Mouse (Mus musculus): ENCODE measurements around the gene Olfr1394.
A peak's percentile ranks its signal among the peaks of the same experiment; 100 is the strongest.
"Not testable (repeated sequence)": the region's sequence is repeated elsewhere in the genome, so short reads cannot be mapped to it uniquely, and the experiment has no call there.

Gene Olfr1394

GRCm38 (mm10) chr11:49154077-49154476 is at the start of gene Olfr1394:
TSS of gene Olfr1394 (plus strand) at chr11:49154377.
- DNase-seq (ENCODE audit: low spot score) = no peak

- DNase-seq (ENCODE audit: low spot score) = no peak
Measured at GRCm38 (mm10) chr11:49105752-49106151, 48.4 kb upstream of the Olfr1394 start.

DNA sequence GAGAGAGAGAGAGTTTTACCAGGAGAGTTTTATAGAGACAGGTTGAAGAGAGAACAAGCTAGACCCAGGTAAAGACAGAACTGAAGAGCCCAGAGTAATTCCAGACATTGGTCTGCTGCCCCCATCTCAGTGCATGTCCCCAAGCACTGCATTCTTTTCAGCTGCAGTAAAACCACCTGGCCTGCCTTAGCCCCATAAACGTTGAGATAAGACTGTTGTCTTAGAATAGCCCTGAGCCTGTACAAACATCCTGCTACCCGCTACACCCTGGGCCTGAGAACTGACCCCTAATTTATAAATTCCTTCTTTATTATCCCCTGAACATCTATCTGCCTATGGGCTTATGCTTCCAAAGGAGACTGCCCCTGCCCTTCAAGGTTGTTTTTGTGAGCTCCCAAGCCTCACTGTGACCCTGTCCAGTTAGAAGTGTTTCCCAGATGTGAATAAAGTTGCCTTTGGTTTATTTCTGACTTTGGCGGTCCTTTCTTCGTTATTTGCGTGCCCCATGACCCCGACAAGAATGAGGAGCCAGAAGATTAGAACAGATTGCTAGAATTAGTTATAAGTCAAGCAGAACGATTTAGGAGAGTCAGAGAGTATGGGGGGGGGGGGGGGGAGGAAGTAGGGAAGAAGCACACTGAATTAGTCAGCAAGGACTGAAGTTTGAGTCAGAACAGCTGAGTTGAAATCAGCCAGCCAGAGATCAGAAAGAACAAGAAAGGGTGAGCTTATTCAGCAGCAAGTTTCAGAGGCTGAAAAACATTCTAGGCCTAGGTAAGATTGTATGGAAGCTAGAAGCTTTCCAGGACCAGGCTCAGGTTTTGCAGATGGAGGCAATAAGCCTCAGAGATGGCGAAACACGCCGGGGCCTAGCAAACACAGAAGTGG is 46.3 kb upstream of the Olfr1394 start:
- no peak for DNase-seq (ENCODE audit: low spot score)

DNA sequence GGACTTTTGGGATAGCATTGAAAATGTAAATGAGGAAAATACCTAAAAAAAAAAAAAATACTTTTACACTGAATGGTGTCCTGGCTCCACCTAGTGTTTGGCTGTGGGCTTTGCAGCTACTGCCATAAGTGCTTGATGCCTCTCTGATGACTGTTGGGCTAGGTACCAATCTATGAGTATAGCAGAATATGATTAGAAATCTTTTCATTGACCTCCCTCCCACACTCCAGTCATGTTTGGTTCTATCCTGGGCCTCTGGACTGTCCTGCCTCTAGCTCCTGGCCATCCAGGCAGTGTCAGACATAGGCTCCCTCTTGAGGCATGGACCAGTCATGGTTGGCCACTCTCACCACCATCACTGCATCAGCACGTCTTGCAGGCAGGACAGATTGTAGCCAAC is 45.3 kb upstream of the Olfr1394 start:
- DNase-seq (ENCODE audit: low spot score) = peak; percentile 60

DNA sequence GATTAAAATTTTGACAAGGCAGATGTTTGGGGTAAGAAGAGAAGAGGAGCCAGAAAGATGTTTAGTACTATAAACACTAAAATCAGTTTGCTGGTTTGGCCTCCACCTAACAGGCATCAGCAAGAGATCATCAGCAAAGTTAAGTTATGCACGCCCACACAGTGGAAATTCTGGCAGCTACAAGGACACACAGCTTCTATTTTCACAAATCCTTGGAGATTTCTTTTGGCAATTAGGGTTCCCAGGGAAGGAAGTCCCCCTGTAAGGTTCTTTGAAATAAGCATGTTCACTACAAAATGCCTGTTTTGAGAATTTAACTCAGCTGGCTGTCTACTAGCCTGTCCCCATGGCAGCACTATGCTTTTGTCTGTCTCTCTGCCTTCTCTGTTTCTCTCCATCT is 43.2 kb upstream of the Olfr1394 start:
- DNase-seq (ENCODE audit: low spot score) = no peak

DNA sequence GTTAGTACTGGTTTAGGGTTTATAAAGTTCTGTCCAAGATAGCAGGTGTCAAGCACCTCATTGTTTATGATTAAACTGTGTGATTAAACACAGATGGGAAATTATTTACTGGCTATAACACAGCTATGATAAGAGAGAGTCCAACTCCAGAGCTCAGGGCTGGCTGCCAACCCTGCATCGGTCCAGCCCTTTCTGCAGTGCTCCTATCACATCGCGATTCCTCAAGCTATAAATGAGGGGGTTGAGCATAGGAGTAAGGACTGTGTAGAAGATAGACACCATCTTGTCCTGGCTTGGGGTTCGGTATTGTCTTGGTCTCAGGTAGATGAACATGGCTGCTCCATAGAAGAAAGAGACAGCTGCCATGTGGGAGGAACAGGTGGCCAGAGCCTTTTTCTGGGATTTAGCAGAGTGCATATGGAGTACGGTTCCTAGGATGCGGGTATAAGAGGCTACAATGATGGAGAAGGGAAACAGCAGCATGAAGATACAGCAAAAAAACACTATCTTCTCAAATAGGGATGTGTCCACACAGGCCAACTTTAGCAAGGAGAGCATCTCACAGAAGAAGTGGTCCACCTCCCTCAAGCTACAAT is 41.5 kb upstream of the Olfr1394 start:
- no peak for DNase-seq (ENCODE audit: low spot score)

- no peak for DNase-seq (ENCODE audit: low spot score)
Measured at GRCm38 (mm10) chr11:49114158-49114557, 40.0 kb upstream of the Olfr1394 start.

DNA sequence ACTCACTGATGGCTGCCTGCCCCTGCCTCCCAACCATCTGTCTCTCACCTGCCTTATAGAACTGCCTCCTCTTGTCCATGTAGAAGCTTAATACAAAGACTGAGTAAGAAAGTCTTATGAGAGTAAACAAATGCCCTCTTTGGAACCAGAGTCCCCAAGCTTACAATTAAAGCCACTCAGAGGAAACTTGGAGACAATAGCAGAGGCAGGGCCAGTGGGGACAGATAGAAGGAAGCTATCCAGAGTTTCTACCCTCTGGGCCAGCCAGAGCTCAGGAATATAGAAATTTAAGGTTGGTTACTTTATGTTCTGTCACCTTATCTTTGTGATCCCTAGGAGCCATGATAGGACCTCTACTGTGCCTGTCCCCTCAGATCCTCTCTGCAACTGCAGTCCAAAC is 39.4 kb upstream of the Olfr1394 start, which contains the start of gene Olfr1396:
TSS of gene Olfr1396 (minus strand) at position 101 of the 400 bp plus-strand sequence.
- DNase-seq (ENCODE audit: low spot score) = no peak

DNA sequence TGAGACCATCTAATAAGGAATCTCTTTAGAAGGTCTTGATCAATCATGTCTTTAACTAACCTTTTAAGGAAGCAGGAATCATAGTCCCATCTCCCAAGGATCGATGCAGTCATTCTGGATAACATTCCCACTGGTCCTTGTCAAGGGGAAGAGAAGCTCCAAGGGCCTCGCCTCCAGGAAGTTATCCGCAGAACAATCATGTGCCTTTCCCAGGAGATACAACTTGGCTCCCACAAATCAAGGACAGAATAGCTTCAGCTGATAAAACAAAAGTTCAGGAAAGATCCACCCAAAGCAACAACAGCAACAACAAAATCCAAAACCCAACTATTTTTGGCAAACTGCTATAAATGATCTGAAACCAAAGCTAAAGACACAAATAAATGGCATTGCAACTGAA is 34.5 kb upstream of the Olfr1394 start:
- DNase-seq (ENCODE audit: low spot score) = no peak

DNA sequence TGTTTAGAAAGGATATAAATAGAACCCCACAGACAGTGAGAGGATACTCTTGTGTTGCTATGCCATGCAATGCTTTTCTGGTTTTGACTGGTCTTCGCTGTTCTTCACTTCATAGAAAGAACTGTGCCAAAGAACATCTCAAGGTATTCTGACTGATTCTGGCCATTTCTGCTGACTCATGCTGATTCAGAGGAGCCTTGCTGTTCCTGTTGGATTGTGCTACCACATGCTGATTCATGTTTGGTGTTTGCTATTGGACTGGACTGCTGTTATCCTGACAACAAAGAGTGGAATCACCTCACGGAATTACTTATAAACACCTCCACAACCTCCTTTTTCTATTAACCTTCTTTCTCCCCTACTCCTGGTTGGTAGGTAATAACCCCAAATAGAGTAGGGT is 30.0 kb upstream of the Olfr1394 start:
- no peak for DNase-seq (ENCODE audit: low spot score)

- no peak for DNase-seq (ENCODE audit: low spot score)
Measured at GRCm38 (mm10) chr11:49141974-49142373, 12.2 kb upstream of the Olfr1394 start, which contains the start of gene Olfr1395. TSS of gene Olfr1395 (plus strand) at chr11:49142274.

GRCm38 (mm10) chr11:49156821-49157814 is 2.9 kb downstream of the Olfr1394 start:
- DNase-seq (ENCODE audit: low spot score) = no peak

- peak; percentile 31 for DNase-seq (ENCODE audit: low spot score)
Measured at GRCm38 (mm10) chr11:49168839-49169611, 14.8 kb downstream of the Olfr1394 start.

- DNase-seq (ENCODE audit: low spot score) = no peak
Measured at GRCm38 (mm10) chr11:49170576-49170975, 16.4 kb downstream of the Olfr1394 start.

- DNase-seq (ENCODE audit: low spot score) = no peak
Measured at GRCm38 (mm10) chr11:49175345-49175744, 21.2 kb downstream of the Olfr1394 start.

DNA sequence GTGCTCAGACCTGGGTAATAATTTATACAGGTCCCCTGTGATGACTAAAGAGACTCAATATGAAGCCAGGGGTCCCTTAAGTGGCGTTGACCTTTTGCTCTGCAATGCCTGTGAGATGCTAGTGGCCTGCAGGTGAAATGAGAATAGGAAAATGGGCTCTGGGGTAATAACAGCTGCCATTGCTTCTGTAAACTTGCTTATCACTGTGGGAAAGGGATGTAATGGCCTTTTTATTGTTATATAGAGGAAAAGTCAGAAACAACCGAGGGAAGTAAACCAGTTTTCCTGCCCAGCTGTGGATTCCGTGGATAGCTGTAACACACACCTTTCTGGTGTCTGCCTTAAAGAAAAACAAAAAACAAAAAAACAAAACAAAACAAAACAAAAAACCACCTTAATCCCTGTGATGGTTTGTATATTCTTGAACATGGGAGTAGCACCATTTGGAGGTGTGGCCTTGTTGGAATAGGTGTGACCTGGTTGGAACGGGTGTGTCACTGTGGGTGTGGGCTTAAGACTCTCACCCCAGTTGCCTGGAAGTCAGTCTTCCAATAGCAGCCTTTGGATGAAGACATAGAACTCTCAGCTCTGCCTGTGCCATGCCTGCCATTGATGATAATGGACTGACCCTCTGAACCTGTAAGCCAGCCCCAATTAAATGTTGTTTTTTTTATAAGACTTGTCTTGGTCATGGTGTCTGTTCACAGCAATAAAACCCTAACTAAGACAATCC is 22.0 kb downstream of the Olfr1394 start:
- not testable (repeated sequence) for DNase-seq (ENCODE audit: low spot score)

- DNase-seq (ENCODE audit: low spot score) = no peak
Measured at GRCm38 (mm10) chr11:49183172-49183571, 29.0 kb downstream of the Olfr1394 start.

DNA sequence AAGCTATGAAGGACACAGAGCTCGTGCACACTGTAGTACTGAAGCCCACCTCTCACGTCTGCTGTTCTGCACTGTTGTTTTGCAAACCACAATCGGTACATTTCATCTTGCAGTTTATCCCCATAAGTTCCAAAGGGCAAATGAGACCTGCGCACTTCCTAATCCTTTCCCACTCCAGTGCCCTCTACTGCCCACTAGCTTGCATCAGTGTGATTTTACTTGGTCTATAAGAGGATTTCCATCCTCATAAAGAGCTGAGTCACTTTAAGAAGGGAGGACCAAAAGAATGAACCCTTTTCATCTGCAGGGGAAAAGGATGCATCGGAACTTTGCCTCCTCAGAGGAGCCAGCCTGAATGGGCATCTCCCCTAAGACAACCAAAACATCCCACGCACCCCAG is 32.3 kb downstream of the Olfr1394 start:
- no peak for DNase-seq (ENCODE audit: low spot score)

DNA sequence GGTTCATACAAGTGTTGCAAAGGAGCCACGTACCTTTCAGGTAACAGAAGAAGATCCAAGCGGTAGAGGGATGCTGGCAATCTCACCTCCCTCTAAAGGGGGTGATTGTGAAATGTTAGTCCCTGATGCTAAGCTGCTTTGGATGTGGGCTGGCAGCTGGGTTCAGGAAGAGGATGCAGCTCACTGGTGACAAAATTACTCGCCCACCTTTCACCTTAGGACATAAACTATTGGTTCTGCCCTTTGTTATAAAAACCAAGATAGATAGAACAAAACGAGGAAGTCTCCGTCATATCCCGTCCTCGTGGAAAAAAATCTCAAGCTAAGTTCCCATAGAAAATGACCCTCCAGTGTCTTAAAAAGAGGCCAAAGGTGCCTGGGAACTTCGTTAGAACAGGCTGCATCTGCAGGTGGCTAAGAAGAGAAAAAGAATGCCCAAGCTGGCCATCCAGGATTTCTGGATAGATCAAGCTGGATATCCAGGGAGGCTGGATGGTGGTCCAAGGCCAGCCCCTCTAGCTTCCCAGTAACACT is 32.8 kb downstream of the Olfr1394 start, which contains the start of gene Btnl9:
TSS of gene Btnl9 (minus strand) at position 205 of the 534 bp plus-strand sequence.
- DNase-seq (ENCODE audit: low spot score) = no peak

- no peak for DNase-seq (ENCODE audit: low spot score)
Measured at GRCm38 (mm10) chr11:49187701-49188100, 33.5 kb downstream of the Olfr1394 start.

Measured in embryo, embryonic 10 days (tissue).